Mouse (Mus musculus) testis, postnatal 10 days (tissue): ENCODE measurements at regions not wholly inside any gene's neighbourhood (a gene's known extent, or its start where the extent isn't known, plus 50 kb on each side); places are given as distances from the start of the nearest gene placed in this dataset.
"Not testable (repeated sequence)": the region's sequence is repeated elsewhere in the genome, so short reads cannot be mapped to it uniquely, and the experiment has no call there.

Source experiments
- DNase-seq: peaks from one replicate; pipeline ENCODE4 v3.0.0; 2021; ENCODE audit warnings: low spot score

GRCm38 (mm10) chr19:9338971-9339370 lies 203.5 kb upstream of the Asrgl1 start:
- DNase-seq: not testable (repeated sequence)

DNA sequence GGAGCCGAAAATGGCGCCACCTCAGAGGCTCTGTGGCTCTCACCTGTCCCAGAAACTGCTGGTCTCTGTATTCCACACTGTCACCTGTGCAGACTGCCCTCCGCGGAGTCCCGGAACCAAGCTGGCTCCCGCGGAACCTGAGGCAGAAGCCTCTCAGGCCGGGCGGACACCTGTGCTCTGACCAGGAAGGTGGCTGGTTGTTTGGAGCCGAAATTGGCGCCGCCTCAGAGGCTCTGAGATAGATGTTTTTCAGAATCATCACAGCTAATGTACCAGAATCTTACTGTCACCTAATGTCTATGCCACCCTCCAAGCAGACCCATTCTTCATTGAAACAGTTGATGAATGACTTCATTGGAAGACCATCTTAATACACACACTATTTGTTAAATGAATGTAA lies 202.0 kb upstream of the Asrgl1 start:
- DNase-seq: not testable (repeated sequence)

GRCm38 (mm10) chr19:9317932-9318331 lies 182.5 kb upstream of the Asrgl1 start:
- not testable (repeated sequence) for DNase-seq

GRCm38 (mm10) chr19:9316162-9316561 lies 180.7 kb upstream of the Asrgl1 start:
- not testable (repeated sequence) for DNase-seq

DNA sequence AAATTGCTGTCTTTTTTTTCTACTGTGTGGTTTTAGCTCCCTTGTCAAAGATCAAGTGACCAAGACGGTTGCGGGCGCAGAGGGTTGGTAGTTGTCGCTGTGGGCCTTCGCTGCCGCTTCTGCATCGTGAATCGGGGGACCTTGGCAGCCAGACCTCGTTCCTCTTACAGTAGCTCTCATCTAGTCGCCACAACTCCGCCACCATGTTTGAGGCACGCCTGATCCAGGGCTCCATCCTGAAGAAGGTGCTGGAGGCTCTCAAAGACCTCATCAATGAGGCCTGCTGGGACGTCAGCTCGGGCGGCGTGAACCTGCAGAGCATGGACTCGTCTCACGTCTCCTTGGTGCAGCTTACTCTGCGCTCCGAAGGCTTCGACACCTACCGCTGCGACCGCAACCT lies 147.7 kb upstream of the Asrgl1 start:
- DNase-seq: peak; percentile 40

DNA sequence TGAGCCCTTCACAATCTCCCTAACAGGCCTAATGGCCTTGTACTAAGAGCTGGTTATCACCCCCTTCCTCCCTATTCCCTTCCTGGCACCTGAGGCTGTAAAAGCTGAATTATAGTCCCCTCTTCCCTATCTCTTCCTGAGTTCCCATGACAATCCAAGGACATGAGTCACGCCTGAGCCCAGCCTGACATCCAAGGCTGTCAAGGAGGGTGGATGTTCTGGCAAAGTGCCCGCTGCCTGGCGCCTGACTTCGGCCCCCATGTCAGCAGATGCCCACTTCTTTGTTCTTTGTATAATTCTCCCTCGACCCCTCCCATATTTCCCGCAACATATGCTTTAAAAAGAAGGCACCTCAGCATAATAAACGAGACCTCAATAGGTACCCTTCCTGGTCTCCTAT lies 99.2 kb upstream of the Asrgl1 start:
- peak; percentile 43 for DNase-seq
